Comparison of ENCODE assay signal across 27 mouse cellular contexts in the genomic region with DNA sequence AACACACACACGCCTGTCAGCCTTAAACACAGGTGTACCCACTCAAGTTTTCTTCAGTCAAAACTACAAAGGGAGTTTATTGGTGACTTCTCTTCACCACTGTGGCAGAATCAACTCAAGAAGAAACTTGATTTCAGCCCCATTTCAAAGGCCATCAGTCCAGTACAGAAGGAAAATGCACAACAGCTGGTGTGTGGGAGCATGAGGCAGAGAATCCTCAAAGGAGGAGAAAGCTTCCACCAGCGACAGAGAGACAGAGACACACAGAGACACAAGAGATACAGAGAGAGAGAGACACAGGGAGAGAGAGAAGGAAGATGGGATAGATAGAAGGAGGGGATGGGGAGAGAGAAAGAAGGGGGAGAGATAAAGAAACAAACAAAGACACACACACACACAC. TPM values are rescaled to one million over a fixed set of nuclear protein-coding genes. Genes with fewer than 3 reads are reported as not detected.
"Had no signal": no experiment of that assay in that cellular context is flagged by ENCODE, and none has a peak within 500 bp of the region (broad histone marks: within the 10 kb centered on the region; RNA-seq: fewer than 3 reads in every experiment).

No protein-coding gene starts in this region.

- DNase-seq: cerebellum, adult 8-10 months; cerebellum, adult 9-10 months; cerebellum, adult 9-11 months; cerebellum, postnatal 10 days; cerebellum, postnatal 14 days; cerebellum, postnatal 25 days; cerebellum, postnatal 36 days; embryo, embryonic 11 days; forebrain, postnatal 0 days; gastrocnemius, adult 2 months; gastrocnemius, postnatal 10 days; gastrocnemius, postnatal 14 days; gastrocnemius, postnatal 25 days; gastrocnemius, postnatal 36 days; heart, adult 11 months; heart, adult 18-20 months; heart, adult 2 months had no signal

- ATAC-seq: forebrain, embryonic 13.5 days; forebrain, embryonic 14.5 days; forebrain, embryonic 15.5 days; forebrain, embryonic 16.5 days; forebrain, postnatal 0 days had no signal

RNA-seq across cellular contexts. Expression of gene Cldn24, which starts 19.6 kb away (rescaled TPM):
- total RNA-seq: common myeloid progenitor, adult 5-6 weeks; forebrain, postnatal 0 days; gastrocnemius, adult 18-20 months; gastrocnemius, adult 2 months; gastrocnemius, adult 8-10 months; gastrocnemius, postnatal 10 days; gastrocnemius, postnatal 14 days; gastrocnemius, postnatal 25 days; gastrocnemius, postnatal 36 days; gastrocnemius, postnatal 4 days; granulocyte monocyte progenitor cell, adult 5-6 weeks; heart, adult 18-20 months; heart, adult 2 months; heart, adult 8-10 months had no signal

RNA-seq across cellular contexts. Expression of gene Cldn22, which starts 21.9 kb away (rescaled TPM):
- total RNA-seq: common myeloid progenitor, adult 5-6 weeks; forebrain, postnatal 0 days; granulocyte monocyte progenitor cell, adult 5-6 weeks; heart, adult 2 months; heart, adult 8-10 months had no signal
